Mouse (Mus musculus): Measurements from ENCODE around the gene B3galt2. TPM values are rescaled to one million over a fixed set of nuclear protein-coding genes. Genes with fewer than 3 reads are reported as not detected.

B3galt2 gene
- polyA plus RNA-seq, 1 experiment from 2014 or later, result not detected

DNA sequence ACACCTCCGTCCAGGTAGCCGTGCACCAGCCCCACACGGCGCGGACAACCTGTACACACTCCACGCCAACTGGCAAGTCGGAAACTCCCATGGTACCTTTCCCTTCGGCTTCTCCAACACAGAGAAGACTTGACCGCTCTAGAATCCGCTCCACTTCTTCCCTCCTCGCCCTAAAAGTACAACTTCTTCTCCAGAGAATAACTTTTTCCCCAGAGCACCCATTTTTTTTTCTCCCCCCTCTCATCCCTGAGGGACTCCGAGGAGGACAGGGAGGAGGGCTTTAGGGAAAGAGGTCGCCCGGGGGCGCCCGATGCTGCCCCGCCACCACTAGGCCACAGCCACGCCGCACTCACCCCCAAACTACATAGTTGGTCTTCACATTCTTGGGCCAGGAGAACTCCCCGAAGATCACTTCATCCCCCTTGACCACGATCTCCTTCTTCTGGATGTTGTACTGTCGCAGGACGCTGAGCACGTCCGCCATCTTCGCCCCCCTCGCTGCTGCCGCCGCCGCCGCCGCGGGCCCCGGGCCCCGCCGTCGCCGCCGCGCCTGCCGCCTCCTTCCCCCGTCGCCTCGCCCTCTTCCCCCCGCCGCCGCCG lies 61.8 kb downstream of the B3galt2 start:
- POLR2A ChIA-PET, result interaction anchor here (0.6 kb wide), 2 partner anchors 10 to 13 kb away, joined by 4 to 7 read pairs; no protein-coding TSS in a partner anchor
- DNase-seq (ENCODE audit: low read depth, low spot score) (peak; percentile 13), ATAC-seq (peak; percentile 67)
- TF ChIP-seq CTCF (IDR thresholded peaks at IDR 0.05), result no peak
- CTCF ChIA-PET, result no interaction called here
- in situ Hi-C loops (cut with MboI; ENCODE audit: low pct_unique_long_range_greater_than_20kb), result loop anchor here (5.0 kb wide), 1 partner anchor 35 kb away; no protein-coding TSS in a partner anchor
- H3K27me3 ChIP-seq, result peaks cover 6% of the 10 kb centered on the region

DNA sequence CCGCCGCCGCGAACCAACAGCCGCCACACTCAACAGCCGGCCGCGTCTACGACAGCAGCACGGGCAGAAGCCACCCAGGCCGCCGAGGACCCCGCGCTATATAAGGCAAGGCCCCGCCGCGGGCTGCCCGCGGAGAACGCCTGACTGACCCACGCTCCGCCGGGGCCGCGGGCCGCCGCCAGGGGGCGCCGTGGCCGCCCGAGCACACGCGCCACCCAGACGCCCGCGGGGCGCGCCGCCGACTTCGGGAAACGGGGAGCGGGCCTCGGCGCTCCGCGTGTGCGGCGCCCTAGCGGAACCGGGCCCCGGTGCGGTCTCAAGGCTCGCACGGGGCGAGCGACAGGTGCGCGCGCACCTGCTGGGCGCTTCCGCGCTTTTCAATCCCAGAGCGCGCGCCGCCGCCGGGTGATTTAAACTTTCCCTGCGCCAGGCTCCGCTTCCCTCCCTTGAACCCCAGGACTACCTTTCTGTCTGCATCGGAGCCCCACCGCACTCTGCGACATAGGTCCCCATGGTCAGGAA lies 62.3 kb downstream of the B3galt2 start, which contains the start of gene Cdc73:
Cdc73 (minus strand) TSS at position 153 of the 522 bp plus-strand sequence.
- CTCF ChIA-PET, result interaction anchor here (0.6 to 0.9 kb wide), 2 partner anchors 15 to 30 kb away, joined by 3 read pairs; no protein-coding TSS in a partner anchor

More for the DNA sequence above, 62.3 kb downstream of the B3galt2 start, which contains the start of gene Cdc73:
- in situ Hi-C loops (cut with MboI; ENCODE audit: low pct_unique_long_range_greater_than_20kb), result loop anchor here (5.0 kb wide), 1 partner anchor 34 kb away; no protein-coding TSS in a partner anchor
- ATAC-seq (peak; percentile 93), DNase-seq (ENCODE audit: low read depth, low spot score) (peak; percentile 27)
- peak; percentile 92 for TF ChIP-seq CTCF (IDR thresholded peaks at IDR 0.05)
- POLR2A ChIA-PET, result interaction anchor here (0.7 kb wide), 1 partner anchor 66 kb away, joined by 3 read pairs; no protein-coding TSS in a partner anchor
- peaks cover 6% of the 10 kb centered on the region for H3K27me3 ChIP-seq

Other genes starting within 250 kb of the B3galt2 start
- gene Cdc73, start 62.2 kb downstream of the B3galt2 start, polyA plus RNA-seq (2021), result 56.4 TPM
- 52.8 TPM for gene Glrx2, start 75.7 kb downstream of the B3galt2 start, polyA plus RNA-seq (2021)
- 16.5 TPM for gene Trove2, start 136.4 kb downstream of the B3galt2 start, polyA plus RNA-seq (2021)
- gene Uchl5, start 136.6 kb downstream of the B3galt2 start, polyA plus RNA-seq (2021), result 49.5 TPM